Comparison of ENCODE assay signal across 8 mouse cellular contexts in genomic region chr5:67260159-67260530, GRCm38 (mm10). TPM values are rescaled to one million over a fixed set of nuclear protein-coding genes. Genes with fewer than 3 reads are reported as not detected.
DNase-seq lines count a peak whose midpoint lies in the region; ATAC-seq and TF ChIP-seq lines count a peak whose summit lies in the region.

No protein-coding gene starts in this region.

- no peaks in the 10 kb centered on the region for H3K27me3 ChIP-seq in kidney, adult 2 months (replicated peaks; ENCODE audit: control insufficient read depth, insufficient read depth, low read length)
- H3K27me3 ChIP-seq in hindbrain, embryonic 12.5 days, result no peaks in the 10 kb centered on the region
- H3K27me3 ChIP-seq in midbrain, embryonic 12.5 days, result no peaks in the 10 kb centered on the region; the same call in 1 of the 2 replicates

- peak; percentile 23; the same call in 1 of the 2 replicates for ATAC-seq in hindbrain, embryonic 12.5 days (ENCODE audit: low FRiP score)
- peak; percentile 20; the same call in 1 of the 2 replicates for ATAC-seq in midbrain, embryonic 12.5 days (ENCODE audit: low FRiP score, low read depth)

- peak overlapping the region; percentile 68; the same call in 1 of the 2 replicates for H3K27ac ChIP-seq in kidney, adult 2 months (ENCODE audit: insufficient read depth, low read depth, low read length)
- H3K27ac ChIP-seq in bone marrow macrophage, adult 2 months (ENCODE audit: insufficient read depth, low read depth, low read length), result peak overlapping the region; percentile 70
- peak overlapping the region; percentile 95; the same call in 1 of the 2 replicates for H3K27ac ChIP-seq in hindbrain, embryonic 12.5 days
- H3K27ac ChIP-seq in midbrain, embryonic 12.5 days (replicated peaks), result no peak overlapping the region

- peaks cover 6% of the 10 kb centered on the region; the same call in 1 of the 2 replicates for H3K4me1 ChIP-seq in kidney, adult 2 months (ENCODE audit: control insufficient read depth, insufficient read depth, low read length)
- H3K4me1 ChIP-seq in bone marrow macrophage, adult 2 months (ENCODE audit: control insufficient read depth, insufficient read depth, low read length), result peaks cover 28% of the 10 kb centered on the region
- H3K4me1 ChIP-seq in hindbrain, embryonic 12.5 days, result peaks cover 11% of the 10 kb centered on the region
- peaks cover 18% of the 10 kb centered on the region for H3K4me1 ChIP-seq in midbrain, embryonic 12.5 days

- no peaks in the 10 kb centered on the region; the same call in 1 of the 2 replicates for H3K36me3 ChIP-seq in kidney, adult 2 months (ENCODE audit: control insufficient read depth, insufficient read depth, low read length)
- H3K36me3 ChIP-seq in hindbrain, embryonic 12.5 days, result peaks cover 17% of the 10 kb centered on the region
- peaks cover 13% of the 10 kb centered on the region for H3K36me3 ChIP-seq in midbrain, embryonic 12.5 days

- peak overlapping the region; percentile 35; the same call in 1 of the 2 replicates for H3K9ac ChIP-seq in hindbrain, embryonic 12.5 days
- peak overlapping the region; percentile 43 for H3K9ac ChIP-seq in midbrain, embryonic 12.5 days (replicated peaks)

- H3K4me2 ChIP-seq in hindbrain, embryonic 12.5 days (replicated peaks), result peak overlapping the region; percentile 79
- H3K4me2 ChIP-seq in midbrain, embryonic 12.5 days (replicated peaks), result peak overlapping the region; percentile 80

- H3K9me3 ChIP-seq in hindbrain, embryonic 12.5 days (replicated peaks), result no peaks in the 10 kb centered on the region
- H3K9me3 ChIP-seq in midbrain, embryonic 12.5 days, result no peaks in the 10 kb centered on the region

- no peak for DNase-seq in kidney, adult 2 months
- DNase-seq in kidney, adult 11 months, result no peak
- no peak for DNase-seq in gastrocnemius, postnatal 4 days (ENCODE audit: low spot score in 2 of 2)
- no peak for DNase-seq in urinary bladder, postnatal 4 days (ENCODE audit: low spot score in 2 of 2)
- DNase-seq in urinary bladder, postnatal 36 days (ENCODE audit: low spot score in 2 of 2), result no peak

- WGBS in kidney, adult 2 months, result under 1% methylated on average over 9 of the region's 9 CpGs
- 2% methylated on average over 9 of the region's 9 CpGs for WGBS in hindbrain, embryonic 12.5 days
- WGBS in midbrain, embryonic 12.5 days, result under 1% methylated on average over 9 of the region's 9 CpGs

- no peak for TF ChIP-seq CTCF in kidney, adult 2 months (conservative IDR thresholded peaks at IDR 0.05; ENCODE audit: insufficient read depth, insufficient read length, low read depth, low read length)
- TF ChIP-seq CTCF in bone marrow macrophage, adult 2 months (IDR thresholded peaks at IDR 0.05; ENCODE audit: low read depth, low read length), result no peak

- peak overlapping the region; percentile 46 for H3K4me3 ChIP-seq in kidney, adult 2 months (ENCODE audit: insufficient read depth, low read depth, low read length)
- H3K4me3 ChIP-seq in bone marrow macrophage, adult 2 months (ENCODE audit: insufficient read depth, low read length), result peak overlapping the region; percentile 87
- H3K4me3 ChIP-seq in hindbrain, embryonic 12.5 days, result peak overlapping the region; percentile 79
- H3K4me3 ChIP-seq in midbrain, embryonic 12.5 days, result peak overlapping the region; percentile 91

- no peak for TF ChIP-seq POLR2A in kidney, adult 2 months (IDR thresholded peaks at IDR 0.05; ENCODE audit: low read depth, low read length)
- TF ChIP-seq POLR2A in bone marrow macrophage, adult 2 months (IDR thresholded peaks at IDR 0.05; ENCODE audit: borderline replicate concordance, low read depth, low read length), result no peak

RNA-seq across cellular contexts. Expression of gene Tmem33, which starts 0.2 kb away (rescaled TPM):
- 190 and 218 TPM in 2 replicates for polyA plus RNA-seq in kidney, adult 2 months (2012; rRNA removed)
- 83.9 and 95.6 TPM in 2 replicates for polyA plus RNA-seq in bone marrow macrophage, adult 2 months (2012; ENCODE audit: insufficient read depth, insufficient read length, missing spikeins)
- polyA plus RNA-seq in hindbrain, embryonic 12.5 days (2016; fragmentation: Nextera tagmentation; extraction: Ambion mirVana), result 93.2 and 106 TPM in 2 replicates
- 99.3 and 106 TPM in 2 replicates for polyA plus RNA-seq in midbrain, embryonic 12.5 days (2016; fragmentation: Nextera tagmentation; extraction: Ambion mirVana)
- total RNA-seq in gastrocnemius, postnatal 4 days (2021), result 10 to 100 TPM; 38.2 to 42.6 TPM

RNA-seq across cellular contexts. Expression of gene Slc30a9, which starts 46.6 kb away (rescaled TPM):
- polyA plus RNA-seq in kidney, adult 2 months (2012; rRNA removed), result 52.8 and 55.8 TPM in 2 replicates
- 46.2 and 49.3 TPM in 2 replicates for polyA plus RNA-seq in bone marrow macrophage, adult 2 months (2012; ENCODE audit: insufficient read depth, insufficient read length, missing spikeins)
- polyA plus RNA-seq in hindbrain, embryonic 12.5 days (2016; fragmentation: Nextera tagmentation; extraction: Ambion mirVana), result 151 and 156 TPM in 2 replicates
- 147 and 149 TPM in 2 replicates for polyA plus RNA-seq in midbrain, embryonic 12.5 days (2016; fragmentation: Nextera tagmentation; extraction: Ambion mirVana)
- total RNA-seq in gastrocnemius, postnatal 4 days (2021), result 10 to 100 TPM; 73.9 to 75.1 TPM
